In genomic region chr9:73462027-73462426, GRCm38 (mm10) we compare ENCODE assay signal across 24 mouse cellular contexts.
"Had no signal": no experiment of that assay in that cellular context is flagged by ENCODE, and none has a peak within 500 bp of the region (broad histone marks: within the 10 kb centered on the region; RNA-seq: fewer than 3 reads in every experiment).

No protein-coding gene starts in this region.

- H3K4me3 ChIP-seq: heart, adult 2 months; heart, embryonic 13.5 days; heart, embryonic 15.5 days; hindbrain, embryonic 13.5 days; hindbrain, embryonic 15.5 days; kidney, embryonic 15.5 days; limb, embryonic 13.5 days; limb, embryonic 15.5 days; liver, embryonic 12.5 days had no signal

- H3K4me1 ChIP-seq: heart, embryonic 13.5 days; heart, embryonic 15.5 days; hindbrain, embryonic 13.5 days; hindbrain, embryonic 15.5 days; kidney, embryonic 15.5 days; limb, embryonic 13.5 days; limb, embryonic 15.5 days; liver, embryonic 12.5 days had no signal

- H3K9me3 ChIP-seq: heart, embryonic 15.5 days; hindbrain, embryonic 13.5 days; hindbrain, embryonic 15.5 days; kidney, embryonic 15.5 days; limb, embryonic 13.5 days; limb, embryonic 15.5 days; liver, embryonic 12.5 days had no signal

- H3K27me3 ChIP-seq: heart, embryonic 13.5 days; heart, embryonic 15.5 days; hindbrain, embryonic 13.5 days; hindbrain, embryonic 15.5 days; kidney, embryonic 15.5 days; limb, embryonic 13.5 days; limb, embryonic 15.5 days; liver, embryonic 12.5 days had no signal

- ATAC-seq: hindbrain, postnatal 0 days; intestine, embryonic 16.5 days; liver, embryonic 12.5 days had no signal

- DNase-seq: gastrocnemius, postnatal 14 days; gastrocnemius, postnatal 36 days; heart, adult 11 months; heart, adult 2 months; heart, postnatal 14 days; heart, postnatal 36 days; kidney, adult 11 months; kidney, adult 2 months; kidney, adult 9 months; kidney, postnatal 14 days; kidney, postnatal 36 days; layer of hippocampus, adult 9-11 months; layer of hippocampus, postnatal 36 days; left cerebral cortex, postnatal 4 days had no signal

- H3K36me3 ChIP-seq: heart, embryonic 13.5 days; heart, embryonic 15.5 days; hindbrain, embryonic 13.5 days; hindbrain, embryonic 15.5 days; kidney, embryonic 15.5 days; limb, embryonic 13.5 days; limb, embryonic 15.5 days; liver, embryonic 12.5 days had no signal
